Mouse (Mus musculus) testis, adult 2 months (tissue): ENCODE results near the gene Phb.
"Not testable (repeated sequence)": the region's sequence is repeated elsewhere in the genome, so short reads cannot be mapped to it uniquely, and the experiment has no call there.

Source experiments
- CTCF ChIP-seq: fragments of 200-500 bp; IDR thresholded peaks from 2 replicates; pipeline ENCODE4 v1.5.1; 2012; ENCODE audit warnings: low read depth, mild to moderate bottlenecking, inconsistent platforms, low read length, moderate library complexity; ENCODE audit not compliant: control insufficient read depth, insufficient read depth, insufficient replicate concordance
- POLR2A ChIP-seq: fragments of 200-500 bp; IDR thresholded peaks from 2 replicates; pipeline ENCODE4 v1.6.1; 2012; ENCODE audit warnings: low read depth, mild to moderate bottlenecking, inconsistent platforms, low read length, moderate library complexity; ENCODE audit not compliant: control insufficient read depth

GRCm38 (mm10) chr11:95668086-95668485 is 1.3 kb downstream of the Phb start:
- TF ChIP-seq POLR2A, CTCF: not testable (repeated sequence)
